Mouse (Mus musculus): Measurements from ENCODE around the gene Ankrd34b. TPM values are rescaled to one million over a fixed set of nuclear protein-coding genes. Genes with fewer than 3 reads are reported as not detected.

The Ankrd34b gene
- polyA plus RNA-seq (2014; fragmentation: Illumina TruSeq; extraction: RNeasy Lipid Tissue Mini Kit (QIAGEN cat#74804)), result 0.20 TPM

GRCm38 (mm10) chr13:92425758-92426264 is at the start of gene Ankrd34b:
TSS of gene Ankrd34b (plus strand) at chr13:92425896.

GRCm38 (mm10) chr13:92483852-92484463 is 58.3 kb downstream of the Ankrd34b start, which contains the start of gene Fam151b:
TSS of gene Fam151b (minus strand) at chr13:92484015.

Other genes starting within 250 kb of the Ankrd34b start
- not detected for gene Gm20379, start 119.9 kb upstream of the Ankrd34b start, polyA plus RNA-seq (2014; fragmentation: Illumina TruSeq; extraction: RNeasy Lipid Tissue Mini Kit (QIAGEN cat#74804))
- gene Dhfr, start 71.2 kb upstream of the Ankrd34b start, polyA plus RNA-seq (2014; fragmentation: Illumina TruSeq; extraction: RNeasy Lipid Tissue Mini Kit (QIAGEN cat#74804)), result 24.2 TPM
- gene Msh3, start 70.9 kb upstream of the Ankrd34b start, polyA plus RNA-seq (2014; fragmentation: Illumina TruSeq; extraction: RNeasy Lipid Tissue Mini Kit (QIAGEN cat#74804)), result 51.6 TPM
- 11.4 TPM for gene Fam151b, start 58.1 kb downstream of the Ankrd34b start, polyA plus RNA-seq (2014; fragmentation: Illumina TruSeq; extraction: RNeasy Lipid Tissue Mini Kit (QIAGEN cat#74804))
- gene Zfyve16, start 105.0 kb downstream of the Ankrd34b start, polyA plus RNA-seq (2014; fragmentation: Illumina TruSeq; extraction: RNeasy Lipid Tissue Mini Kit (QIAGEN cat#74804)), result 53.3 TPM
- not detected for gene Spz1, start 150.3 kb downstream of the Ankrd34b start, polyA plus RNA-seq (2014; fragmentation: Illumina TruSeq; extraction: RNeasy Lipid Tissue Mini Kit (QIAGEN cat#74804))
- gene Serinc5, start 185.2 kb downstream of the Ankrd34b start, polyA plus RNA-seq (2014; fragmentation: Illumina TruSeq; extraction: RNeasy Lipid Tissue Mini Kit (QIAGEN cat#74804)), result 112 TPM